Mouse (Mus musculus) MEL (cell line): ENCODE measurements around the gene Gm813. TPM values are rescaled to one million over a fixed set of nuclear protein-coding genes. Genes with fewer than 3 reads are reported as not detected.
"Not testable (repeated sequence)": the region's sequence is repeated elsewhere in the genome, so short reads cannot be mapped to it uniquely, and the experiment has no call there.

ENCODE experiments used
- DNase-seq: peaks from one replicate; pipeline ENCODE4 v3.0.0; 2011; ENCODE audit warnings: low read depth, low spot score
- H3K27ac ChIP-seq: 2 replicates; pipeline ENCODE4 v1.5.1; 2012; ENCODE audit warnings: low read depth, mild to moderate bottlenecking, control low read depth, low read length, moderate library complexity; ENCODE audit not compliant: control insufficient read depth
- H3K27me3 ChIP-seq, 2 experiments: fragments of 150-350 bp in 1 of 2; sonication (generic) in 1 of 2; 2 replicates each; pipeline ENCODE4 v1.6.1; 2012; ENCODE audit warnings: low read length in 2 of 2, mild to moderate bottlenecking in 2 of 2, improper control_type of control experiment in 1 of 2, moderate library complexity in 1 of 2; ENCODE audit not compliant: insufficient read depth in 2 of 2, control insufficient read depth in 1 of 2
- H3K36me3 ChIP-seq, 2 experiments: 2 replicates each; pipeline ENCODE4 v1.6.1; 2012 to 2014; ENCODE audit warnings: low read length in 2 of 2, improper control_type of control experiment in 1 of 2, inconsistent platforms in 1 of 2, mild to moderate bottlenecking in 1 of 2; ENCODE audit not compliant: insufficient read depth in 2 of 2, control insufficient read depth in 1 of 2
- H3K4me1 ChIP-seq, 2 experiments: fragments of 150-350 bp in 1 of 2; sonication (generic) in 1 of 2; 2 replicates each; pipeline ENCODE4 v1.6.1; 2012; ENCODE audit warnings: low read length in 2 of 2, improper control_type of control experiment in 1 of 2, mild to moderate bottlenecking in 1 of 2; ENCODE audit not compliant: insufficient read depth in 2 of 2, control insufficient read depth in 1 of 2
- H3K4me3 ChIP-seq, 2 experiments: fragments of 150-350 bp in 1 of 2; sonication (generic) in 1 of 2; 2 replicates each; pipeline ENCODE4 v1.5.1; 2012; ENCODE audit warnings: low read depth in 2 of 2, low read length in 2 of 2, mild to moderate bottlenecking in 2 of 2, moderate library complexity in 2 of 2, control low read depth in 1 of 2, improper control_type of control experiment in 1 of 2; ENCODE audit not compliant: control insufficient read depth in 1 of 2, insufficient read depth in 1 of 2
- H3K79me2 ChIP-seq: 2 replicates; pipeline ENCODE4 v1.6.1; 2012; ENCODE audit warnings: mild to moderate bottlenecking, low read length, moderate library complexity; ENCODE audit not compliant: control insufficient read depth, poor library complexity, insufficient read depth
- H3K9ac ChIP-seq: 2 replicates; pipeline ENCODE4 v1.6.1; 2012; ENCODE audit warnings: low read depth, mild to moderate bottlenecking, control low read depth, low read length, moderate library complexity; ENCODE audit not compliant: control insufficient read depth, poor library complexity, severe bottlenecking
- H3K9me3 ChIP-seq: fragments of 150-350 bp; sonication (generic); replicated peaks from 2 replicates; pipeline ENCODE4 v1.6.1; 2012; ENCODE audit warnings: mild to moderate bottlenecking, low read length, improper control_type of control experiment, moderate library complexity; ENCODE audit not compliant: insufficient read depth
- BHLHE40 ChIP-seq: IDR thresholded peaks from 2 replicates; pipeline ENCODE4 v1.6.1; 2012; ENCODE audit warnings: low read depth, mild to moderate bottlenecking, inconsistent platforms, low read length, improper control_type of control experiment, borderline replicate concordance
- CHD1 ChIP-seq: IDR thresholded peaks from 2 replicates; pipeline ENCODE4 v1.6.1; 2012; ENCODE audit warnings: low read depth, mild to moderate bottlenecking, inconsistent platforms, low read length, improper control_type of control experiment
- CHD2 ChIP-seq: IDR thresholded peaks from 2 replicates; pipeline ENCODE4 v1.6.1; 2011; ENCODE audit warnings: low read length, improper control_type of control experiment
- CTCF ChIP-seq, 3 experiments: IDR thresholded peaks in 2 of 3; conservative IDR thresholded peaks in 1 of 3; 2 replicates each; pipeline ENCODE4 v1.5.1; 2011 to 2012; ENCODE audit warnings: low read length in 3 of 3, low read depth in 2 of 3, mild to moderate bottlenecking in 2 of 3, improper control_type of control experiment in 1 of 3, inconsistent platforms in 1 of 3, mixed read lengths in 1 of 3, moderate library complexity in 1 of 3; ENCODE audit not compliant: control insufficient read depth in 1 of 3, insufficient read depth in 1 of 3, poor library complexity in 1 of 3, severe bottlenecking in 1 of 3
- E2F4 ChIP-seq: IDR thresholded peaks from 2 replicates; pipeline ENCODE4 v1.6.1; 2011; ENCODE audit warnings: low read depth, low read length, improper control_type of control experiment, borderline replicate concordance
- ELF1 ChIP-seq: IDR thresholded peaks from 2 replicates; pipeline ENCODE4 v1.6.1; 2014; ENCODE audit warnings: low read depth, mild to moderate bottlenecking, inconsistent platforms, low read length, improper control_type of control experiment, moderate library complexity
- GABPA ChIP-seq: IDR thresholded peaks from 2 replicates; pipeline ENCODE4 v1.6.1; 2012; ENCODE audit warnings: low read depth, mild to moderate bottlenecking, inconsistent platforms, low read length, improper control_type of control experiment, moderate library complexity
- GATA1 ChIP-seq: IDR thresholded peaks from 2 replicates; pipeline ENCODE4 v1.6.1; 2011; ENCODE audit warnings: low read depth, low read length, improper control_type of control experiment
- JUND ChIP-seq: IDR thresholded peaks from 2 replicates; pipeline ENCODE4 v1.6.1; 2011; ENCODE audit warnings: low read depth, mild to moderate bottlenecking, improper control_type of control experiment, low read length
- MAX ChIP-seq: IDR thresholded peaks from 2 replicates; pipeline ENCODE4 v1.6.1; 2011; ENCODE audit warnings: low read length, improper control_type of control experiment
- MEF2A ChIP-seq: IDR thresholded peaks from 2 replicates; pipeline ENCODE4 v1.6.1; 2014; ENCODE audit warnings: low read depth, mild to moderate bottlenecking, inconsistent platforms, low read length, improper control_type of control experiment; ENCODE audit not compliant: poor library complexity, insufficient replicate concordance, severe bottlenecking; ENCODE audit errors: extremely low read depth
- MYC ChIP-seq: IDR thresholded peaks from 2 replicates; pipeline ENCODE4 v1.6.1; 2011; ENCODE audit warnings: low read depth, mild to moderate bottlenecking, low read length, improper control_type of control experiment, moderate library complexity
- POLR2A ChIP-seq, 2 experiments: IDR thresholded peaks; 2 replicates each; pipeline ENCODE4 v1.6.1; 2011 to 2012; ENCODE audit warnings: low read length in 2 of 2, mild to moderate bottlenecking in 2 of 2, control low read depth in 1 of 2, improper control_type of control experiment in 1 of 2, low read depth in 1 of 2, moderate library complexity in 1 of 2; ENCODE audit not compliant: control insufficient read depth in 1 of 2, insufficient read depth in 1 of 2, poor library complexity in 1 of 2
- SIN3A ChIP-seq: IDR thresholded peaks from 2 replicates; pipeline ENCODE4 v1.6.1; 2012; ENCODE audit warnings: low read length, improper control_type of control experiment, inconsistent platforms
- TAL1 ChIP-seq: IDR thresholded peaks from 2 replicates; pipeline ENCODE4 v1.6.1; 2012; ENCODE audit warnings: mild to moderate bottlenecking, inconsistent platforms, low read length, moderate library complexity, mixed read lengths
- TBP ChIP-seq: IDR thresholded peaks from 2 replicates; pipeline ENCODE4 v1.8.0; 2011; ENCODE audit warnings: low read depth, low read length, improper control_type of control experiment
- TCF12 ChIP-seq: IDR thresholded peaks from 2 replicates; pipeline ENCODE4 v1.6.1; 2014; ENCODE audit warnings: low read depth, mild to moderate bottlenecking, inconsistent platforms, low read length, improper control_type of control experiment, moderate library complexity
- UBTF ChIP-seq: IDR thresholded peaks from 2 replicates; pipeline ENCODE4 v1.6.1; 2012; ENCODE audit warnings: low read depth, mild to moderate bottlenecking, inconsistent platforms, low read length, improper control_type of control experiment, moderate library complexity, borderline replicate concordance; ENCODE audit not compliant: insufficient read depth
- USF1 ChIP-seq: IDR thresholded peaks from 2 replicates; pipeline ENCODE4 v1.6.1; 2014; ENCODE audit warnings: low read depth, mild to moderate bottlenecking, inconsistent platforms, low read length, improper control_type of control experiment, moderate library complexity
- USF2 ChIP-seq, 2 experiments: IDR thresholded peaks; 2 replicates each; pipeline ENCODE4 v1.6.1; 2011 to 2012; ENCODE audit warnings: improper control_type of control experiment in 2 of 2, low read length in 2 of 2, borderline replicate concordance in 1 of 2, inconsistent platforms in 1 of 2, low read depth in 1 of 2, mild to moderate bottlenecking in 1 of 2; ENCODE audit not compliant: insufficient read depth in 1 of 2
- polyA plus RNA-seq, 2 experiments: library from polyadenylated mRNA; stranded (reverse) in 1 of 2; unstranded in 1 of 2; fragments of >175 nt in 1 of 2; fragments of >200 nt in 1 of 2; gene quantifications; 2 replicates each; pipeline versions ENCODE4 v1.2.1 to v1.2.4; 2012; ENCODE audit warnings: low replicate concordance in 2 of 2, low read depth in 1 of 2; ENCODE audit not compliant: insufficient read length in 2 of 2, insufficient read depth in 1 of 2, missing spikeins in 1 of 2
- total RNA-seq: library from RNA; depleted of rRNA; stranded (reverse); fragments of 300-350 nt; gene quantifications from 2 replicates; pipeline ENCODE4 v1.2.3, GENCODE M21; 2012; rRNA removed

Gm813 gene
- total RNA-seq (not detected in 2 replicates), polyA plus RNA-seq (not detected)

GRCm38 (mm10) chr16:58616878-58617277 lies at the start of gene Gm813:
TSS of gene Gm813 (minus strand) at chr16:58616978.
- Histone ChIP-seq H3K36me3 (no peaks in the 10 kb centered on the region), H3K27ac (no peak within 1 kb of the TSS), H3K4me3 (no peak within 1 kb of the TSS), H3K4me1 (0 out of 4 replicates have a peak, but pooled peaks cover 0 to 6% of the 10 kb centered on the region in 2 experiments), H3K9ac (no peak within 1 kb of the TSS), H3K27me3 (no peaks in the 10 kb centered on the region), H3K9me3 (no peaks in the 10 kb centered on the region), H3K79me2 (no peaks in the 10 kb centered on the region)
- no peak for DNase-seq
- TF ChIP-seq TAL1 (no peak), E2F4 (no peak), MYC (no peak), BHLHE40 (no peak), USF1 (no peak), GATA1 (no peak), USF2 (IDR thresholded peaks at IDR 0.05; ENCODE audit: borderline replicate concordance in 1 of 2, insufficient read depth in 1 of 2, low read depth in 1 of 2, low read length in 2 of 2) (no peak), CHD2 (no peak), ELF1 (no peak), CHD1 (no peak), POLR2A (IDR thresholded peaks at IDR 0.05; ENCODE audit: control insufficient read depth in 1 of 2, insufficient read depth in 1 of 2, low read depth in 1 of 2, low read length in 2 of 2, poor library complexity in 1 of 2) (no peak), CTCF (IDR thresholded peaks at IDR 0.05 in 2 of 3, conservative IDR thresholded peaks at IDR 0.05 in 1 of 3; ENCODE audit: control insufficient read depth in 1 of 3, insufficient read depth in 1 of 3, low read depth in 2 of 3, low read length in 3 of 3, poor library complexity in 1 of 3, severe bottlenecking in 1 of 3) (no peak), JUND (no peak), SIN3A (no peak), TCF12 (no peak), GABPA (no peak), UBTF (no peak), MEF2A (no peak), MAX (no peak)
- TF ChIP-seq, all 39 proteins: peak for 0

DNA sequence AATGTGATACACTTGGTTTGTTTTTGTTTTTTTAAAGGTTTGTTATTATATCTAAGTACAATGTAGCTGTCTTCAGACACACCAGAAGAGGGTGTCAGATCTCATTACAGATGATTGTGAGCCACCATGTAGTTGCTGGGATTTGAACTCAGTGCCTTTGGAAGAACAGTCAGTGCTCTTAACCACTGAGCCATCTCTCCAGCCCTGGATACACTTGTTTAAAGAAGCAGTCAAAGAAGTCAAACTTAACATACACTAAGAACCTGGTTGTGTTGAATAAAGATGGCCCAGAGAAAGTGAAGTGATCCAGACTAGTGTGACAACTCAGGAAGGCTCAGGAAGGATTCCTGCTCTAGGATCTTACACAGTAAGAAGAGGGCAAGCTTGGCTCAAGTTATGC lies 48.4 kb upstream of the Gm813 start:
- H3K9ac ChIP-seq, H3K9me3 ChIP-seq, H3K27me3 ChIP-seq, H3K79me2 ChIP-seq, H3K27ac ChIP-seq, DNase-seq, H3K4me3 ChIP-seq: not testable (repeated sequence)
- H3K36me3 ChIP-seq = peaks cover 0 to 36% of the 10 kb centered on the region in 2 experiments; a peak in 2 of 4 replicates
- peak; percentile 51 for TF ChIP-seq TBP
- peaks cover 15 to 26% of the 10 kb centered on the region in 2 experiments for H3K4me1 ChIP-seq
